Mouse (Mus musculus): ENCODE measurements around the gene Smyd4.
A peak's percentile ranks its signal among the peaks of the same experiment; 100 is the strongest.

Gene Smyd4

GRCm38 (mm10) chr11:75420810-75421374, 72.7 kb downstream of the Smyd4 start:
- DNase-seq (ENCODE audit: low spot score in 2 of 2) = no peak

GRCm38 (mm10) chr11:75421375-75422012, 73.3 kb downstream of the Smyd4 start:
- DNase-seq (ENCODE audit: low spot score in 2 of 2) = no peak

- no peak for DNase-seq (ENCODE audit: low spot score in 2 of 2)
Measured at GRCm38 (mm10) chr11:75422013-75422792, 74.0 kb downstream of the Smyd4 start, which contains the start of gene Serpinf1. Serpinf1 (minus strand) TSS chr11:75422701.

- no peak for DNase-seq (ENCODE audit: low spot score in 2 of 2)
Measured at GRCm38 (mm10) chr11:75423091-75423490, 74.9 kb downstream of the Smyd4 start.

- DNase-seq (ENCODE audit: low spot score in 2 of 2) = no peak
Measured at GRCm38 (mm10) chr11:75424033-75424432, 75.8 kb downstream of the Smyd4 start.

GRCm38 (mm10) chr11:75424459-75424858, 76.2 kb downstream of the Smyd4 start:
- no peak for DNase-seq (ENCODE audit: low spot score in 2 of 2)

- peak in 1 of 2 experiments; percentile 34 for DNase-seq (ENCODE audit: low spot score in 2 of 2)
Measured at GRCm38 (mm10) chr11:75429019-75429705, 80.9 kb downstream of the Smyd4 start.

- no peak for DNase-seq (ENCODE audit: low spot score in 2 of 2)
Measured at GRCm38 (mm10) chr11:75431307-75431706, 83.1 kb downstream of the Smyd4 start.

- no peak for DNase-seq (ENCODE audit: low spot score in 2 of 2)
Measured at GRCm38 (mm10) chr11:75434138-75434537, 85.9 kb downstream of the Smyd4 start.

- no peak for DNase-seq (ENCODE audit: low spot score in 2 of 2)
Measured at GRCm38 (mm10) chr11:75438194-75438593, 90.0 kb downstream of the Smyd4 start.

- no peak for DNase-seq (ENCODE audit: low spot score in 2 of 2)
Measured at GRCm38 (mm10) chr11:75438804-75439203, 90.6 kb downstream of the Smyd4 start.

- DNase-seq (ENCODE audit: low spot score in 2 of 2) = no peak
Measured at GRCm38 (mm10) chr11:75439363-75439762, 91.1 kb downstream of the Smyd4 start, which contains the start of gene Serpinf2. Serpinf2 (minus strand) TSS chr11:75439591.

- DNase-seq (ENCODE audit: low spot score in 2 of 2) = no peak
Measured at GRCm38 (mm10) chr11:75439951-75440350, 91.7 kb downstream of the Smyd4 start.

GRCm38 (mm10) chr11:75441034-75441433, 92.8 kb downstream of the Smyd4 start:
- DNase-seq (ENCODE audit: low spot score in 2 of 2) = no peak

GRCm38 (mm10) chr11:75441601-75442000, 93.4 kb downstream of the Smyd4 start:
- no peak for DNase-seq (ENCODE audit: low spot score in 2 of 2)

GRCm38 (mm10) chr11:75443711-75444110, 95.5 kb downstream of the Smyd4 start:
- DNase-seq (ENCODE audit: low spot score in 2 of 2) = no peak

GRCm38 (mm10) chr11:75448575-75448974, 100.3 kb downstream of the Smyd4 start:
- DNase-seq (ENCODE audit: low spot score in 2 of 2) = no peak

- peak; percentile 70 to 73 for DNase-seq (ENCODE audit: low spot score in 2 of 2)
Measured at GRCm38 (mm10) chr11:75449695-75450094, 101.5 kb downstream of the Smyd4 start.

GRCm38 (mm10) chr11:75450304-75450908, 102.2 kb downstream of the Smyd4 start:
- DNase-seq (ENCODE audit: low spot score in 2 of 2) = no peak

GRCm38 (mm10) chr11:75450936-75451335, 102.7 kb downstream of the Smyd4 start:
- no peak for DNase-seq (ENCODE audit: low spot score in 2 of 2)

GRCm38 (mm10) chr11:75452081-75452480, 103.8 kb downstream of the Smyd4 start:
- no peak for DNase-seq (ENCODE audit: low spot score in 2 of 2)

All from spleen, postnatal 14 days (tissue).